Mouse (Mus musculus): ENCODE data around the gene Stpg2. TPM values are rescaled to one million over a fixed set of nuclear protein-coding genes. Genes with fewer than 3 reads are reported as not detected.

Gene Stpg2
- total and polyA plus RNA-seq, 3 experiments: not detected

DNA sequence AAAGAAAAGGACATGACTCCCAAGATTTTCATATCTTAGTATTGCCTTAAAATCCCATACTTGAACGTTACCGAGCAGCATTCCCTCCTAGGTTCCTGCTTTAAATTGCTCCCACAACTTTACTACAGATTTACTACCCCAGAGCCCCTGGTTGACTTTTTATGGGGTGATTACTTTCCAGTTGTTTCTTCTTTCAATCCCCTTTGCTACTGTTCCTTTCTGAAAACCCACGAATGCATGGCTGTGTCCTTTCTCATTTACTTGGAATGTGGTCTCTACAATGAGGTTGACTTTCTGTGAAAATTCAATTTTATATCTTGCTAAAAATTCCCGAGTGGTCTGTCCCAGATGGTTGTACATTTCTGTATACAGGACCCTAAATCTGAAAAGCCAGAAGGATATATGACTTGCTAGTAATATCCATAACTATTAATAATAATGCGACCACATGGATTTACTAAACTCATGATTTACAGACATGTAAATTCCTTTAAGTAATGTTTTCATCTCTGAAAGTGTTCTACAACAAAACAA lies 458.3 kb downstream of the Stpg2 start:
- dilution Hi-C loops (cut with MboI; ENCODE audit: extremely low pct_ligation_motif_present, extremely low pct_unique_long_range_greater_than_20kb, low sequenced_read_pairs) (no loop called here), in situ Hi-C loops (cut with MboI; ENCODE audit: low pct_ligation_motif_present, low pct_unique_long_range_greater_than_20kb, low sequenced_read_pairs) (no loop called here)
- Histone ChIP-seq H3K4me1 (ENCODE audit: control insufficient read depth in 1 of 2, insufficient read depth in 2 of 2) (peaks cover 2 to 11% of the 10 kb centered on the region in 2 experiments; a peak in 3 of 4 replicates), H3K79me2 (replicated peaks; ENCODE audit: control insufficient read depth, extremely low read depth, insufficient read depth, poor library complexity, severe bottlenecking) (no peaks in the 10 kb centered on the region), H3K4me3 (replicated peaks in 1 of 3; ENCODE audit: low read depth in 2 of 3, low read length in 2 of 3, poor library complexity in 1 of 3) (no peak overlapping the region), H3K36me3 (replicated peaks in 1 of 2; ENCODE audit: control insufficient read depth in 1 of 2, insufficient read depth in 1 of 2, low read length in 1 of 2) (no peaks in the 10 kb centered on the region), H3K9me3 (replicated peaks; ENCODE audit: low read length) (no peaks in the 10 kb centered on the region), H3K27ac (ENCODE audit: insufficient read depth, low read depth) (no peak overlapping the region), H3K9ac (ENCODE audit: insufficient read depth, low read depth) (no peak overlapping the region), H3K4me2 (ENCODE audit: insufficient read depth, low read depth, poor library complexity, severe bottlenecking) (no peak overlapping the region), H3K27me3 (replicated peaks) (no peaks in the 10 kb centered on the region)
- DNase-seq (ENCODE audit: extremely low read depth): no peak
- TF ChIP-seq POLR2A (IDR thresholded peaks at IDR 0.05; ENCODE audit: low read depth, low read length) (no peak), USF2 (conservative IDR thresholded peaks at IDR 0.05; ENCODE audit: low read depth, low read length) (no peak), ZKSCAN1 (IDR thresholded peaks at IDR 0.05; ENCODE audit: borderline replicate concordance, low read depth, low read length) (no peak), CHD2 (IDR thresholded peaks at IDR 0.05; ENCODE audit: low read length) (no peak), TCF12 (IDR thresholded peaks at IDR 0.05; ENCODE audit: low read depth, low read length) (no peak), ZC3H11A (IDR thresholded peaks at IDR 0.05; ENCODE audit: low read depth, low read length) (no peak), NELFE (IDR thresholded peaks at IDR 0.05; ENCODE audit: low read depth, low read length) (no peak), RCOR1 (conservative IDR thresholded peaks at IDR 0.05; ENCODE audit: low read depth, low read length) (no peak), CTCF (conservative IDR thresholded peaks at IDR 0.05 in 1 of 2, IDR thresholded peaks at IDR 0.05 in 1 of 2; ENCODE audit: low read depth in 2 of 2, low read length in 2 of 2) (no peak), NRF1 (IDR thresholded peaks at IDR 0.05; ENCODE audit: low read depth, low read length) (no peak), MAFK (IDR thresholded peaks at IDR 0.05; ENCODE audit: insufficient replicate concordance, low read length) (no peak), SIN3A (IDR thresholded peaks at IDR 0.05; ENCODE audit: low read length) (no peak)

DNA sequence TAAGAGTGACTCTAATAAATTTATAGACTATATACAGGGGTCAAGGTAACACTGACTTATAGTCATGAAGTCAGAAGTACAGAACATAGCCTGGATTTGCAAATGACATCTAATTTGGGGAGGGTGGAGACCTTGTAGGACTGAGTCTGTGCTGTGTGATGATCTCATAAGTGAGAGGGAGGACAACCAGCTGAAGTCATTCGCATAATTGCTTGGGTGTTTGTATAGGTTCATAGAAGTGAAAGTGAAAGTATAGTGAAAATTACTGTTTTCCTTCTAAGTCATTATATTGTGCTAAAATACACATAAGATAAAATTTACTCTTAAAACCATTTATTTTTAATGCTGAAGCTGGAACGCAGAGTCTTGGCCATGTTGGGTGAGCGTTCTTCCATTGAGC lies 459.6 kb downstream of the Stpg2 start:
- peak overlapping the region in 2 of 3 experiments; percentile 6 to 61 for H3K4me3 ChIP-seq (replicated peaks in 1 of 3; ENCODE audit: low read depth in 2 of 3, low read length in 2 of 3, poor library complexity in 1 of 3)
- H3K4me2 ChIP-seq (ENCODE audit: insufficient read depth, low read depth, poor library complexity, severe bottlenecking): peak overlapping the region; percentile 100
- H3K27me3 ChIP-seq (replicated peaks): no peaks in the 10 kb centered on the region
- H3K9ac ChIP-seq (ENCODE audit: insufficient read depth, low read depth): peak overlapping the region; percentile 71; the same call in 1 of the 2 replicates
- H3K79me2 ChIP-seq (replicated peaks; ENCODE audit: control insufficient read depth, extremely low read depth, insufficient read depth, poor library complexity, severe bottlenecking): no peaks in the 10 kb centered on the region
- H3K27ac ChIP-seq (ENCODE audit: insufficient read depth, low read depth): no peak overlapping the region
- peak; percentile 55 for DNase-seq (ENCODE audit: extremely low read depth)
- no peaks in the 10 kb centered on the region for H3K36me3 ChIP-seq (replicated peaks in 1 of 2; ENCODE audit: control insufficient read depth in 1 of 2, insufficient read depth in 1 of 2, low read length in 1 of 2)
- in situ Hi-C loops (cut with MboI; ENCODE audit: low pct_ligation_motif_present, low pct_unique_long_range_greater_than_20kb, low sequenced_read_pairs): no loop called here
- H3K9me3 ChIP-seq (replicated peaks; ENCODE audit: low read length): no peaks in the 10 kb centered on the region
- TF ChIP-seq ZMIZ1 (IDR thresholded peaks at IDR 0.05; ENCODE audit: low read depth, low read length): no peak
- TF ChIP-seq JUND (conservative IDR thresholded peaks at IDR 0.05; ENCODE audit: low read depth, low read length): 0 out of 2 replicates have a peak, but pooled peaks have one; percentile 34
- peak; percentile 91 for TF ChIP-seq ETS1 (conservative IDR thresholded peaks at IDR 0.05; ENCODE audit: low read depth, low read length)
- TF ChIP-seq ELF1 (IDR thresholded peaks at IDR 0.05; ENCODE audit: low read depth, low read length): no peak
- peak; percentile 46; the same call in 1 of the 2 replicates for TF ChIP-seq IRF4 (IDR thresholded peaks at IDR 0.05; ENCODE audit: low read depth, low read length)
- TF ChIP-seq RAD21 (IDR thresholded peaks at IDR 0.05; ENCODE audit: low read depth, low read length): no peak
- TF ChIP-seq MAZ (IDR thresholded peaks at IDR 0.05; ENCODE audit: low read depth, low read length): no peak
- TF ChIP-seq CHD2 (IDR thresholded peaks at IDR 0.05; ENCODE audit: low read length): no peak
- 0 out of 2 replicates have a peak, but pooled peaks have one; percentile 28 for TF ChIP-seq MEF2A (IDR thresholded peaks at IDR 0.05; ENCODE audit: borderline replicate concordance, low read depth, low read length)
- TF ChIP-seq SIN3A (IDR thresholded peaks at IDR 0.05; ENCODE audit: low read length): no peak
- no peak for TF ChIP-seq TBP (conservative IDR thresholded peaks at IDR 0.05; ENCODE audit: low read depth, low read length)
- TF ChIP-seq ZKSCAN1 (IDR thresholded peaks at IDR 0.05; ENCODE audit: borderline replicate concordance, low read depth, low read length): no peak
- TF ChIP-seq JUN (IDR thresholded peaks at IDR 0.05; ENCODE audit: insufficient read depth, low read depth, low read length): peak; percentile 56
- dilution Hi-C loops (cut with MboI; ENCODE audit: extremely low pct_ligation_motif_present, extremely low pct_unique_long_range_greater_than_20kb, low sequenced_read_pairs): no loop called here
- H3K4me1 ChIP-seq (ENCODE audit: control insufficient read depth in 1 of 2, insufficient read depth in 2 of 2): peaks cover 2 to 11% of the 10 kb centered on the region in 2 experiments; a peak in 3 of 4 replicates
